ENCODE assay signal across 26 mouse cellular contexts in genomic region chr1:127952276-127952675, GRCm38 (mm10).
"Had no signal": no experiment of that assay in that cellular context is flagged by ENCODE, and none has a peak within 500 bp of the region (broad histone marks: within the 10 kb centered on the region; RNA-seq: fewer than 3 reads in every experiment).

No protein-coding gene starts in this region.

- H3K4me1 ChIP-seq: embryonic facial prominence, embryonic 10.5 days; embryonic facial prominence, embryonic 12.5 days; embryonic facial prominence, embryonic 13.5 days; embryonic facial prominence, embryonic 15.5 days; forebrain, embryonic 10.5 days; forebrain, embryonic 12.5 days; forebrain, embryonic 13.5 days; forebrain, embryonic 15.5 days had no signal

- H3K27ac ChIP-seq: embryonic facial prominence, embryonic 10.5 days; embryonic facial prominence, embryonic 12.5 days; embryonic facial prominence, embryonic 13.5 days; embryonic facial prominence, embryonic 15.5 days; forebrain, embryonic 10.5 days; forebrain, embryonic 12.5 days; forebrain, embryonic 13.5 days; forebrain, embryonic 15.5 days; gastrocnemius, adult 2 months; heart, adult 2 months had no signal

- DNase-seq: cerebellum, adult 8-10 months; cerebellum, adult 9-10 months; cerebellum, adult 9-11 months; cerebellum, postnatal 10 days; cerebellum, postnatal 14 days; cerebellum, postnatal 25 days; cerebellum, postnatal 36 days; embryo, embryonic 11 days; forebrain, postnatal 0 days; gastrocnemius, adult 2 months; gastrocnemius, postnatal 10 days; gastrocnemius, postnatal 14 days; gastrocnemius, postnatal 25 days; heart, adult 18-20 months; heart, adult 2 months had no signal

- ATAC-seq: forebrain, embryonic 13.5 days; forebrain, embryonic 14.5 days; forebrain, embryonic 15.5 days; forebrain, embryonic 16.5 days; forebrain, postnatal 0 days had no signal

- H3K36me3 ChIP-seq: embryonic facial prominence, embryonic 15.5 days; forebrain, embryonic 15.5 days had no signal

- H3K9me3 ChIP-seq: embryonic facial prominence, embryonic 12.5 days; embryonic facial prominence, embryonic 15.5 days; forebrain, embryonic 12.5 days; forebrain, embryonic 15.5 days had no signal

- H3K27me3 ChIP-seq: embryonic facial prominence, embryonic 12.5 days; embryonic facial prominence, embryonic 13.5 days; embryonic facial prominence, embryonic 15.5 days; forebrain, embryonic 12.5 days; forebrain, embryonic 13.5 days; forebrain, embryonic 15.5 days had no signal

- H3K4me2 ChIP-seq: embryonic facial prominence, embryonic 12.5 days; embryonic facial prominence, embryonic 13.5 days; embryonic facial prominence, embryonic 15.5 days; forebrain, embryonic 12.5 days; forebrain, embryonic 13.5 days; forebrain, embryonic 15.5 days had no signal

- H3K9ac ChIP-seq: embryonic facial prominence, embryonic 12.5 days; embryonic facial prominence, embryonic 13.5 days; embryonic facial prominence, embryonic 15.5 days; forebrain, embryonic 12.5 days; forebrain, embryonic 13.5 days; forebrain, embryonic 15.5 days; forebrain, postnatal 0 days had no signal

- H3K4me3 ChIP-seq: embryonic facial prominence, embryonic 10.5 days; embryonic facial prominence, embryonic 12.5 days; embryonic facial prominence, embryonic 13.5 days; embryonic facial prominence, embryonic 15.5 days; erythroblast, embryonic 14.5 days; forebrain, embryonic 10.5 days; forebrain, embryonic 12.5 days; forebrain, embryonic 13.5 days; forebrain, embryonic 15.5 days; gastrocnemius, adult 2 months; heart, adult 2 months had no signal
